Mouse (Mus musculus) neural tube, embryonic 14.5 days (tissue): ENCODE results near the gene C1d. TPM values are rescaled to one million over a fixed set of nuclear protein-coding genes. Genes with fewer than 3 reads are reported as not detected.
A peak's percentile ranks its signal among the peaks of the same experiment; 100 is the strongest.

Source experiments
- ATAC-seq: fragments of 200-750 bp; cut with Nextera tagmentation; 2 replicates; pipeline ENCODE4 v1.8.0; 2017; ENCODE audit warnings: low read depth, mild to moderate bottlenecking, moderate TSS enrichment, moderate library complexity
- H3K27ac ChIP-seq: fragments of 300-500 bp; sonication (generic); 2 replicates; pipeline ENCODE4 v1.5.1; 2014; ENCODE audit warnings: low read depth, mild to moderate bottlenecking, control low read depth, low read length, moderate library complexity, mixed read lengths
- H3K27me3 ChIP-seq: fragments of 300-500 bp; sonication (generic); 2 replicates; pipeline ENCODE4 v1.6.1; 2014; ENCODE audit warnings: low read length; ENCODE audit not compliant: control insufficient read depth, insufficient read depth
- H3K36me3 ChIP-seq: fragments of 300-500 bp; sonication (generic); 2 replicates; pipeline ENCODE4 v1.6.1; 2014; ENCODE audit warnings: low read length, mixed read lengths; ENCODE audit not compliant: control insufficient read depth, insufficient read depth
- H3K4me1 ChIP-seq: fragments of 300-500 bp; sonication (generic); 2 replicates; pipeline ENCODE4 v1.6.1; 2014; ENCODE audit warnings: low read length; ENCODE audit not compliant: control insufficient read depth, insufficient read depth
- H3K4me2 ChIP-seq: fragments of 300-500 bp; sonication (generic); 2 replicates; pipeline ENCODE4 v1.6.1; 2014; ENCODE audit warnings: mild to moderate bottlenecking, low read depth, low read length, control low read depth
- H3K4me3 ChIP-seq: fragments of 300-500 bp; sonication (generic); 2 replicates; pipeline ENCODE4 v1.5.1; 2014; ENCODE audit warnings: low read depth, low read length, control low read depth, mixed read lengths
- H3K9ac ChIP-seq: fragments of 300-500 bp; sonication (generic); replicated peaks from 2 replicates; pipeline ENCODE4 v1.6.1; 2014; ENCODE audit warnings: low read depth, mild to moderate bottlenecking, control low read depth, low read length, mixed read lengths
- H3K9me3 ChIP-seq: fragments of 300-500 bp; sonication (generic); 2 replicates; pipeline ENCODE4 v1.6.1; 2016; ENCODE audit warnings: low read length; ENCODE audit not compliant: control insufficient read depth
- WGBS: fragments of 180-500 bp; shearing (Covaris S2); extraction: QIAGEN DNeasy Blood & Tissue Kit; methylation state at CpG from one replicate; pipeline ENCODE4 v1.1.7; 2014; 5-methylcytosine and 5-hydroxymethylcytosine counted together
- polyA plus RNA-seq: library from polyadenylated mRNA; unstranded; fragments of >200 nt; fragmentation: Nextera tagmentation; extraction: Ambion mirVana; gene quantifications from 2 replicates; pipeline ENCODE4 v1.2.1, GENCODE M21; 2014

Gene C1d
- polyA plus RNA-seq, 1 experiment from 2014 or later, result 178 TPM

DNA sequence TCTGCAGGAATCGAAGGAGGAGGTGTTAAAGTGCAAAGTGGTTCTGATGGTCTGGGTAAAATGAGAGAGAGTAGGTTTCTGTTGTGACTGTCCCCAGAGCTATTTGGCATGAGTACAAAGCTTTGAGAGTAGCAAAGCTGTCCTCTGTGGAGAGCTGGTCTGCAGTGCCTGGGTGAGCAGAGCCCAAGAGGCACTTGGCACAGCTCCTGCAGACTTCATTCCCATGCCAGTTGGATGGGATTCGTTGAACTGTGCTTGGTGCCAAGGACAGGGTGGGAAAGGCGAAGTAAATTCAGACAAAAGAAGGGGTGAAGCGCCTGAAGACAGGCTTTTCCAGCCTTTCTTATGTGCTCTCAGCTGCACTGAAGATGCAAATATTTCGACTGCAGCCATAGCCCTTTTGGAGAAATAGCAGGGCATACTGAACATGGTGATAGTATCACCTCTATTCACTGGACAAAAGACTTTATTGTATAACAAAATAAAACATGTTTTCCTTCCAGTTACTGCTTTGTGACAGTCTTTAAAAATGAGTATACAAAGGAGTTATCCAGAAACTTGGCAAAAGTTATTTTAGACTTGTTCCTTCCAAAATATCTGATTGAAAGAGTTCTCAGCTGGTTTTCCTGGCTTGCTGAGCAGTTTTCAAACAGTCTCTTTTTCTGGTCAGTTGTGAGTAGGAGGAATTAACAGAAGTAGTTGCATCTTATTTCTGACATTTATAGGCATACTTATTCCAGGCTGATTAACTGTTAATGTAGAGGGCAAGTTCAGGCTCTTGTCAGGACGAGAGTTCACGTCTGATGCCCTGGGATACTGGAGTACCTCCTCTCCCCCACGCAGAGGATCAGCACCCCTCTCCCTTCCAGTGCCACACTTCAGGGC, 48.9 kb downstream of the C1d start:
- no peak overlapping the region for H3K27ac ChIP-seq
- WGBS, result 56% methylated on average over 8 of the region's 8 CpGs
- ATAC-seq, result peak; percentile 93

DNA sequence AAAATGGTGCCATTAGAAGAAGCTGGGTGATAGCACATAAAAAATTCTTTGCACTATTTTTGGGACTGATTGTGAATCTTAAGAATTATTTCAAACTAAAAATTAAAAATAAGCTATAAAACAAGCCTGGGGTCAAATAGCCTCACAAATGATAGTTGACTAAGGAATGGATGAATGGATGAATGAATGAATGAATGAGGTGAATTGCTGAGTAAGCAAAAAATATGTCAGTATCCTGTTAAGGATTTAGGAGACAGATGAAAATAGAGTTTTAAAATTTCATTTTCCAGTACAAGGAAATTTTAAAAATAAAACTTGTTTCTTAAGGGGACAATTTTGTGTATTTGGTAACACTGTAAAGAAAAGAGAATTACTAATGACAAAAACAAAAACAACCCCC, 50.1 kb downstream of the C1d start:
- no peak overlapping the region for H3K4me2 ChIP-seq
- H3K27me3 ChIP-seq, result no peaks in the 10 kb centered on the region
- ATAC-seq, result no peak
- H3K27ac ChIP-seq, result no peak overlapping the region
- H3K9ac ChIP-seq, result no peak overlapping the region
- H3K36me3 ChIP-seq, result no peaks in the 10 kb centered on the region
- H3K9me3 ChIP-seq, result no peaks in the 10 kb centered on the region
- H3K4me3 ChIP-seq, result no peak overlapping the region
- H3K4me1 ChIP-seq, result no peaks in the 10 kb centered on the region

More for the DNA sequence above, 48.9 kb downstream of the C1d start:
- Histone ChIP-seq H3K36me3 (no peaks in the 10 kb centered on the region), H3K4me1 (no peaks in the 10 kb centered on the region), H3K9me3 (no peaks in the 10 kb centered on the region), H3K4me3 (no peak overlapping the region), H3K4me2 (no peak overlapping the region), H3K27me3 (no peaks in the 10 kb centered on the region), H3K9ac (no peak overlapping the region)

Other genes starting within 250 kb of the C1d start
- 132 and 166 TPM in 2 replicates for gene Cnrip1, start 206.0 kb upstream of the C1d start, polyA plus RNA-seq
- gene Plek, start 205.2 kb upstream of the C1d start, polyA plus RNA-seq, result 4.1 and 5.2 TPM in 2 replicates
- 258 and 262 TPM in 2 replicates for gene Ppp3r1, start 98.3 kb upstream of the C1d start, polyA plus RNA-seq
- gene Wdr92, start 75.5 kb upstream of the C1d start, polyA plus RNA-seq, result 18.4 and 20.4 TPM in 2 replicates
- gene Pno1, start 46.0 kb upstream of the C1d start, polyA plus RNA-seq, result 52.6 and 56.1 TPM in 2 replicates